Mouse (Mus musculus): ENCODE results near the gene Plxnb1. TPM values are rescaled to one million over a fixed set of nuclear protein-coding genes. Genes with fewer than 3 reads are reported as not detected.
"Not testable (repeated sequence)": the region's sequence is repeated elsewhere in the genome, so short reads cannot be mapped to it uniquely, and the experiment has no call there.

Gene Plxnb1
- total and polyA plus RNA-seq, 3 experiments = under 0.01 TPM; not detected in 2

DNA sequence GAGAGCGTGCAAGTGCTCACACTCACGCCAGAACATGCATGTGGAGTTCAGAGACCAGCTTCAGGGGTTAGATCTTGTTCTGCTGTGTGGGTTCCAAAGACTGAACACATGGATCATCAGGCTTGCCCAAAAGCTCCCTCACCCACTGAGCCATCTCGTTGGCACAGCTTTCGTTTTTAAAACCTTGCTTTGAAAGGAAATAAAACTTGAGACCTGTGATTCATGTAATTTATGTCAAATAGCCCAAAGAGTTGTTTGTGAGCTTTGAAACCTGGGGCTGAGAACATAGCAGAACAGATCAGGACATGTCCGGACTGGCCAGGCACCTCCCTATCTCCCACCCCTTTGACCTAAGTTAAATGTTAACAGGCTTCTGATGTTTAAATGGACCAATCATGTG lies 34.9 kb downstream of the Plxnb1 start:
- peaks cover 0 to 3% of the 10 kb centered on the region in 2 experiments; a peak in 1 of 4 replicates for H3K4me1 ChIP-seq (ENCODE audit: control insufficient read depth in 1 of 2, insufficient read depth in 2 of 2)
- no peaks in the 10 kb centered on the region for H3K9me3 ChIP-seq (replicated peaks; ENCODE audit: low read length)
- no peaks in the 10 kb centered on the region for H3K36me3 ChIP-seq (replicated peaks in 1 of 2; ENCODE audit: control insufficient read depth in 1 of 2, insufficient read depth in 1 of 2, low read length in 1 of 2)
- H3K9ac ChIP-seq (ENCODE audit: insufficient read depth, low read depth) = no peak overlapping the region
- no peak overlapping the region for H3K4me3 ChIP-seq (replicated peaks in 1 of 3; ENCODE audit: low read depth in 2 of 3, low read length in 2 of 3, poor library complexity in 1 of 3)
- no peak for TF ChIP-seq CHD1 (IDR thresholded peaks at IDR 0.05; ENCODE audit: low read depth, low read length)
- no peak for TF ChIP-seq UBTF (IDR thresholded peaks at IDR 0.05; ENCODE audit: low read depth, low read length)
- TF ChIP-seq ETS1 (conservative IDR thresholded peaks at IDR 0.05; ENCODE audit: low read depth, low read length) = no peak
- TF ChIP-seq ZC3H11A (IDR thresholded peaks at IDR 0.05; ENCODE audit: low read depth, low read length) = no peak
- TF ChIP-seq USF2 (conservative IDR thresholded peaks at IDR 0.05; ENCODE audit: low read depth, low read length) = no peak
- TF ChIP-seq KAT2A (IDR thresholded peaks at IDR 0.05; ENCODE audit: insufficient replicate concordance, low read length) = no peak
- no peak for TF ChIP-seq MEF2A (IDR thresholded peaks at IDR 0.05; ENCODE audit: borderline replicate concordance, low read depth, low read length)
- no peak for TF ChIP-seq JUN (IDR thresholded peaks at IDR 0.05; ENCODE audit: insufficient read depth, low read depth, low read length)
- no peak for TF ChIP-seq MYC (IDR thresholded peaks at IDR 0.05; ENCODE audit: low read depth, low read length)
- no peak for TF ChIP-seq PAX5 (IDR thresholded peaks at IDR 0.05; ENCODE audit: low read length)
- no peak for TF ChIP-seq ZNF384 (IDR thresholded peaks at IDR 0.05; ENCODE audit: low read depth, low read length)
- no peak for TF ChIP-seq RCOR1 (conservative IDR thresholded peaks at IDR 0.05; ENCODE audit: low read depth, low read length)
- no peak overlapping the region for H3K27ac ChIP-seq (ENCODE audit: insufficient read depth, low read depth)
- H3K79me2 ChIP-seq (replicated peaks; ENCODE audit: control insufficient read depth, extremely low read depth, insufficient read depth, poor library complexity, severe bottlenecking) = no peaks in the 10 kb centered on the region
- no peak overlapping the region for H3K4me2 ChIP-seq (ENCODE audit: insufficient read depth, low read depth, poor library complexity, severe bottlenecking)
- H3K27me3 ChIP-seq (replicated peaks) = peaks cover 6% of the 10 kb centered on the region
- DNase-seq (ENCODE audit: extremely low read depth) = no peak
- dilution Hi-C loops (cut with MboI; ENCODE audit: extremely low pct_ligation_motif_present, extremely low pct_unique_long_range_greater_than_20kb, low sequenced_read_pairs) (no loop called here), in situ Hi-C loops (cut with MboI; ENCODE audit: low pct_ligation_motif_present, low pct_unique_long_range_greater_than_20kb, low sequenced_read_pairs) (no loop called here)

DNA sequence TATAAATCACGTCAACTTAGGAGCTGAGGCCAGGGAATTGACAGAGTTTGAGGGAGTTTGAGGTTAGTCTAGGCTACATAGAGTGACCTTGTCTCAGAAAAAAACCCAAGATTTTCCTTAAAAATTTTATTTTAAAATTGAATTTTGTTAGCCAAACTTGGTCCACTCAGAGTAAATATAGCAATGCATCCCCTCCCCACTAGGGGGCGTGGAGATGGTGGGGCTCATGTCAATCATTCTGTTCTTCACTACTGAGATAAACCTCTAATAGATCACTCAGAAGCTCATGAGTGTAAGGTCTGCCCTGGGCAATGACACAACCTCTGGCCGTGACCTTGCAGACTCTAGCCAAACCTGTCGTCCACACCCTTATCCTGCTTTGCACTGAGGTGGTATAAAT lies 45.2 kb downstream of the Plxnb1 start:
- H3K4me1 ChIP-seq (ENCODE audit: control insufficient read depth in 1 of 2, insufficient read depth in 2 of 2); dilution Hi-C loops (cut with MboI; ENCODE audit: extremely low pct_ligation_motif_present, extremely low pct_unique_long_range_greater_than_20kb, low sequenced_read_pairs); H3K4me3 ChIP-seq (replicated peaks in 1 of 3; ENCODE audit: low read depth in 2 of 3, low read length in 2 of 3, poor library complexity in 1 of 3); H3K9ac ChIP-seq (ENCODE audit: insufficient read depth, low read depth); DNase-seq (ENCODE audit: extremely low read depth); H3K9me3 ChIP-seq (replicated peaks; ENCODE audit: low read length); H3K27ac ChIP-seq (ENCODE audit: insufficient read depth, low read depth); H3K36me3 ChIP-seq (replicated peaks in 1 of 2; ENCODE audit: control insufficient read depth in 1 of 2, insufficient read depth in 1 of 2, low read length in 1 of 2); in situ Hi-C loops (cut with MboI; ENCODE audit: low pct_ligation_motif_present, low pct_unique_long_range_greater_than_20kb, low sequenced_read_pairs); H3K4me2 ChIP-seq (ENCODE audit: insufficient read depth, low read depth, poor library complexity, severe bottlenecking); H3K79me2 ChIP-seq (replicated peaks; ENCODE audit: control insufficient read depth, extremely low read depth, insufficient read depth, poor library complexity, severe bottlenecking): not testable (repeated sequence)
- peak; percentile 45 to 51; a peak in 3 of 4 replicates for TF ChIP-seq CTCF (conservative IDR thresholded peaks at IDR 0.05 in 1 of 2, IDR thresholded peaks at IDR 0.05 in 1 of 2; ENCODE audit: low read depth in 2 of 2, low read length in 2 of 2)
- H3K27me3 ChIP-seq (replicated peaks) = peaks cover 32% of the 10 kb centered on the region

DNA sequence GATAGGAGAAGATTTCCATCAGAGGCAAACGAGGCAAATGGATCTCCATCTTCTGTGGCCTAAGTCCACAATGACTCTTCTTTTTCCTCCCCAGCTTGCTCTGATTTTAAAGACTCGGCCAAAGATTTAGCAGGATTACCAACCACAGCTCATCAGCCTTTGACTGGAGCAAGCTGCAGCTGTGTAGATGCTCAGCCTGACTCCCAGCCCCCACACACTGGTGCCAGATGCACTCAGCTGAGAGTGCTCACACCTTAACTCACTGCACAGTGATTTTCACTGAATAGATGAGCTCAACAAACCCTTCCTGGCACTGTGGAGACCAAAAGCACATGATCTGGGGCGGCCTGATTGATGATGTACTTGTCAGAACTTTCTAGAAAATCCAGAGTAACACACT lies 66.8 kb downstream of the Plxnb1 start, which contains the start of gene Fbxw21:
Gene Fbxw21, minus strand, starts transcription at position 101 of the 400 bp plus-strand sequence.
- Histone ChIP-seq H3K9me3 (replicated peaks; ENCODE audit: low read length) (no peaks in the 10 kb centered on the region), H3K9ac (ENCODE audit: insufficient read depth, low read depth) (no peak within 1 kb of the TSS), H3K27me3 (replicated peaks) (peaks cover 28% of the 10 kb centered on the region), H3K36me3 (replicated peaks in 1 of 2; ENCODE audit: control insufficient read depth in 1 of 2, insufficient read depth in 1 of 2, low read length in 1 of 2) (no peaks in the 10 kb centered on the region), H3K4me3 (replicated peaks in 1 of 3; ENCODE audit: low read depth in 2 of 3, low read length in 2 of 3, poor library complexity in 1 of 3) (no peak within 1 kb of the TSS), H3K27ac (ENCODE audit: insufficient read depth, low read depth) (no peak within 1 kb of the TSS), H3K79me2 (replicated peaks; ENCODE audit: control insufficient read depth, extremely low read depth, insufficient read depth, poor library complexity, severe bottlenecking) (no peaks in the 10 kb centered on the region), H3K4me2 (ENCODE audit: insufficient read depth, low read depth, poor library complexity, severe bottlenecking) (no peak within 1 kb of the TSS), H3K4me1 (ENCODE audit: control insufficient read depth in 1 of 2, insufficient read depth in 2 of 2) (no peaks in the 10 kb centered on the region)
- no peak for DNase-seq (ENCODE audit: extremely low read depth)
- dilution Hi-C loops (cut with MboI; ENCODE audit: extremely low pct_ligation_motif_present, extremely low pct_unique_long_range_greater_than_20kb, low sequenced_read_pairs) = no loop called here
- TF ChIP-seq PAX5 (IDR thresholded peaks at IDR 0.05; ENCODE audit: low read length) (no peak), MAFK (IDR thresholded peaks at IDR 0.05; ENCODE audit: insufficient replicate concordance, low read length) (no peak), CHD2 (IDR thresholded peaks at IDR 0.05; ENCODE audit: low read length) (no peak), BHLHE40 (IDR thresholded peaks at IDR 0.05; ENCODE audit: low read depth, low read length) (no peak), RCOR1 (conservative IDR thresholded peaks at IDR 0.05; ENCODE audit: low read depth, low read length) (no peak), CTCF (conservative IDR thresholded peaks at IDR 0.05 in 1 of 2, IDR thresholded peaks at IDR 0.05 in 1 of 2; ENCODE audit: low read depth in 2 of 2, low read length in 2 of 2) (no peak), MAX (IDR thresholded peaks at IDR 0.05; ENCODE audit: low read length) (no peak), KAT2A (IDR thresholded peaks at IDR 0.05; ENCODE audit: insufficient replicate concordance, low read length) (no peak), ZNF384 (IDR thresholded peaks at IDR 0.05; ENCODE audit: low read depth, low read length) (no peak), TCF12 (IDR thresholded peaks at IDR 0.05; ENCODE audit: low read depth, low read length) (no peak)
- in situ Hi-C loops (cut with MboI; ENCODE audit: low pct_ligation_motif_present, low pct_unique_long_range_greater_than_20kb, low sequenced_read_pairs) = no loop called here

Measured in CH12.LX (cell line).